Mouse (Mus musculus) liver, embryonic 14 days (tissue): Measurements from ENCODE around the gene Lingo1. TPM values are rescaled to one million over a fixed set of nuclear protein-coding genes. Genes with fewer than 3 reads are reported as not detected.

ENCODE experiments used
- polyA plus RNA-seq: library from polyadenylated mRNA; depleted of rRNA; stranded (reverse); fragments of >200 nt; gene quantifications from 2 replicates; pipeline ENCODE4 v1.2.3, GENCODE M21; 2012; rRNA removed

The Lingo1 gene
- 0.51 and 0.61 TPM in 2 replicates for polyA plus RNA-seq

GRCm38 (mm10) chr9:56795721-56796655 is at the start of gene Lingo1:
Gene Lingo1, minus strand, starts transcription at chr9:56796468.

Other genes with a start within 250 kb of the Lingo1 start
- 0.05 TPM in 1 of 2 replicates, not detected in the other for gene Odf3l1, start 68.2 kb upstream of the Lingo1 start, polyA plus RNA-seq
- gene Cspg4, start 68.6 kb upstream of the Lingo1 start, polyA plus RNA-seq, result 0.10 and 0.32 TPM in 2 replicates
- gene Snx33, start 131.9 kb upstream of the Lingo1 start, polyA plus RNA-seq, result 0.77 and 0.78 TPM in 2 replicates
- gene Imp3, start 141.0 kb upstream of the Lingo1 start, polyA plus RNA-seq, result 67.7 and 73.2 TPM in 2 replicates
- 4.6 and 5.3 TPM in 2 replicates for gene Snupn, start 154.4 kb upstream of the Lingo1 start, polyA plus RNA-seq
- 3.1 and 3.3 TPM in 2 replicates for gene Ptpn9, start 198.5 kb upstream of the Lingo1 start, polyA plus RNA-seq